Mouse (Mus musculus) ES-Bruce4 (cell line): ENCODE measurements at regions not wholly inside any gene's neighbourhood (a gene's known extent, or its start where the extent isn't known, plus 50 kb on each side); places are given as distances from the start of the nearest gene placed in this dataset.

ENCODE experiments used
- H3K27ac ChIP-seq: 2 replicates; pipeline ENCODE4 v1.5.1; 2012; ENCODE audit warnings: low read length, inconsistent platforms; ENCODE audit not compliant: insufficient read depth
- H3K27me3 ChIP-seq: 2 replicates; pipeline ENCODE4 v1.6.1; 2012; ENCODE audit warnings: mild to moderate bottlenecking, low read length, inconsistent platforms; ENCODE audit not compliant: control insufficient read depth, poor library complexity, insufficient read depth, severe bottlenecking
- H3K36me3 ChIP-seq: 2 replicates; pipeline ENCODE4 v1.6.1; 2012; ENCODE audit warnings: inconsistent platforms, mild to moderate bottlenecking, low read length, moderate library complexity; ENCODE audit not compliant: control insufficient read depth, poor library complexity, insufficient read depth, severe bottlenecking
- H3K4me1 ChIP-seq: one replicate; pipeline ENCODE4 v1.8.1; 2011; ENCODE audit warnings: low read length; ENCODE audit not compliant: control insufficient read depth, insufficient read depth
- H3K4me3 ChIP-seq: 2 replicates; pipeline ENCODE4 v1.5.1; 2011; ENCODE audit warnings: low read depth, mild to moderate bottlenecking, low read length
- H3K9ac ChIP-seq: 2 replicates; pipeline ENCODE4 v1.6.1; 2012; ENCODE audit warnings: low read depth, mild to moderate bottlenecking, inconsistent platforms; ENCODE audit not compliant: poor library complexity, severe bottlenecking
- H3K9me3 ChIP-seq: replicated peaks from 2 replicates; pipeline ENCODE4 v1.6.1; 2012; ENCODE audit warnings: mild to moderate bottlenecking, low read length, inconsistent platforms; ENCODE audit not compliant: control insufficient read depth, poor library complexity, insufficient read depth, severe bottlenecking
- CTCF ChIP-seq: IDR thresholded peaks from one replicate; pipeline ENCODE4 v1.8.1; 2011; ENCODE audit warnings: low read depth, low read length
- EP300 ChIP-seq: IDR thresholded peaks from 2 replicates; pipeline ENCODE4 v1.6.1; 2011; ENCODE audit warnings: low read depth, low read length; ENCODE audit not compliant: insufficient read depth
- POLR2A ChIP-seq: IDR thresholded peaks from one replicate; pipeline ENCODE4 v1.8.1; 2011; ENCODE audit warnings: low read length; ENCODE audit not compliant: insufficient read depth

DNA sequence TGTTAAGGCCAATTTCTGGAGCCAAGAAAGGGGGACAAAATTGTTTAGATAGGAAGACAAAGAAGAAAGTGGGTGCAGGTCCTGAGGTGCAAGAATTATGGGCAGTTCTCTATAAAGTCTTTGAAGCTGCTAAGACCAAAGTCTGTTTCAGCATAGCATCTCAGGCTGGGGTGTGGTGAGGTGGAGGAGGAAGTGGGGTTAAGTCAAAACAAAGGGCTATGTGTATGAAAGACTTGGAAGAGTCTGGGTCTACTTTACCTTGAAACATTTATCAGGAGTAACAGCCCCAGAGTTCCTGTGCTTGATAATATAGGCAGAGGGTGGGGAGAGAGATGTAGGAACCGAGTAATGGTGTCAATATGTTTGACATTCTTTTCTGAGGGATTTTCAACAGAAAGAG is 125.4 kb upstream of the Tex13c2 start:
- H3K27ac ChIP-seq, result no peak overlapping the region
- no peak overlapping the region for H3K9ac ChIP-seq
- TF ChIP-seq EP300, result no peak
- no peak for TF ChIP-seq CTCF
- TF ChIP-seq POLR2A, result no peak
- no peak overlapping the region for H3K4me3 ChIP-seq
- no peaks in the 10 kb centered on the region for H3K9me3 ChIP-seq
- H3K27me3 ChIP-seq, result no peaks in the 10 kb centered on the region
- peaks cover 3% of the 10 kb centered on the region for H3K4me1 ChIP-seq
- no peaks in the 10 kb centered on the region for H3K36me3 ChIP-seq

DNA sequence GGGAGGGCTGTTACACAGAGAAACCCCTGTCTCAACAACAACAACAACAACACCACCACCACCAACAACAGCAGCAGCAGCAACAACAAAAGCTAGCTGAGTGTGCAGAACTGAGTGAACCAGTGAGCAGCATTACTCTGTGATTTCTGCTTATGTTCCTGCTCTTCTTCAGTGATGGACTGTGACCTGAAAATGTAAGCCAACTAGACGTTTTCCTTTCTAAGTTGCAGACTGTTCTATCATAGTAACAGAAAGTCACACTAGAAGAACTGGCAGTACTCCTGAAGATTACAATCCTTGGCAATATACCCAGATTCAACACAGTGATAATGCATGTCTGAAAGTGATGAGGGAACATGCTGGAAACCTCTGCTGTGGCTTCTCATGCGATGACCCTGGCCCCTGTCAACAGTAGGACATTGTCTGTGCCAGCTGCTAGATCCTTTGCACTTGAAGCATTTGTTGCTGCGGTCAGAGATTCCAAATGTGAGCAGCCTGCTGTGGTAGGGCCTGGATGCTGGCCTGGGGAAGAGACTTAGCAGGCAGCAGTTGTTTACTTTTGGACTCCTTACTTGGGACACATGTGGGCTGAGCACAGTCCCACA is 115.6 kb upstream of the Tex13c2 start:
- no peak overlapping the region for H3K4me3 ChIP-seq
- no peaks in the 10 kb centered on the region for H3K36me3 ChIP-seq
- no peaks in the 10 kb centered on the region for H3K4me1 ChIP-seq
- H3K27ac ChIP-seq, result no peak overlapping the region
- TF ChIP-seq EP300 (no peak), CTCF (no peak), POLR2A (no peak)
- no peaks in the 10 kb centered on the region for H3K9me3 ChIP-seq
- H3K27me3 ChIP-seq, result no peaks in the 10 kb centered on the region
- H3K9ac ChIP-seq, result no peak overlapping the region

GRCm38 (mm10) chrX:42393836-42394556 is 95.5 kb upstream of the Tex13c2 start:
- TF ChIP-seq POLR2A (no peak), CTCF (no peak), EP300 (no peak)
- no peak overlapping the region for H3K4me3 ChIP-seq
- H3K27ac ChIP-seq, result no peak overlapping the region
- H3K36me3 ChIP-seq, result no peaks in the 10 kb centered on the region
- H3K27me3 ChIP-seq, result no peaks in the 10 kb centered on the region
- H3K9ac ChIP-seq, result no peak overlapping the region
- no peaks in the 10 kb centered on the region for H3K9me3 ChIP-seq
- H3K4me1 ChIP-seq, result no peaks in the 10 kb centered on the region

DNA sequence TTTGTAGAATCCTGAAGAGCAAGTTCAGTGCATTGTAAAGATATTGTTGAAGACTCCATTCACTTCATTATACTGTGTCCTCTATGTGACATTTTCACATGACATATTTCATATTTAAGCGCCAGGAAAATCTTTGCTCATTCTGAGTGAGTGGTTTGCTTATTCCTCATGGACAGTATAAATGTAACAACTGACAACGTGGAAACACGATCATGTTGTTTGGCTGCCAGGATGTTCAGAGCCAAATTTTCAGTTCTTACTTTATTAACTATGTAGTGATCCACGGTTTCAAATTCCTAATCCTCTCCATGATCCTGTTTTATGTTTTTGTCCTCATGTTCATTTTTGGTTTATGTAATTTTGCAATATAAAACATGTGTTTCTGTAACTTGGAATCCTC is 93.0 kb upstream of the Tex13c2 start:
- H3K27me3 ChIP-seq, result no peaks in the 10 kb centered on the region
- H3K27ac ChIP-seq, result no peak overlapping the region
- TF ChIP-seq POLR2A, result no peak
- no peak for TF ChIP-seq EP300
- no peak for TF ChIP-seq CTCF
- H3K9me3 ChIP-seq, result no peaks in the 10 kb centered on the region
- H3K4me3 ChIP-seq, result no peak overlapping the region
- no peaks in the 10 kb centered on the region for H3K4me1 ChIP-seq
- H3K36me3 ChIP-seq, result no peaks in the 10 kb centered on the region
- no peak overlapping the region for H3K9ac ChIP-seq

GRCm38 (mm10) chrX:42398836-42399235 is 90.7 kb upstream of the Tex13c2 start:
- no peaks in the 10 kb centered on the region for H3K27me3 ChIP-seq

DNA sequence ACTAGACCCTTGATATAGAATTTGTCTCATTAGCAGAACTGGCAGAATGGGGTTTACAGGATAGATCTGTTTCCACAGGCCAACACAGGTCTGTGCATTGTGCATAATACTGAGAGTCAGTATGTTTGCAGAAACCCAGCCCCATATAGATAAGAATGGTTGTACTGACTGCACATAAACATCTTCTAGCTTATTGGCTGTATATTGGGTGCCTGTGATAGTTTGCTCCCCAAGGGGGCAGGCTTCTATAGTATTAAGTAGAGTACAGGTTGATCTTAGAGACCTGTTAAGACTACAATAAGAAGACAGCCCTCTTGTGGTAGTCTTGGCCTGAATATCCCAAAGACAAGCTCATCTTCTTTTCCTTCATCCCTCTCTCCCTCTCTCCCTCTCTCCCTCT is 90.1 kb upstream of the Tex13c2 start:
- no peaks in the 10 kb centered on the region for H3K4me1 ChIP-seq
- H3K9ac ChIP-seq, result no peak overlapping the region
- no peaks in the 10 kb centered on the region for H3K9me3 ChIP-seq
- H3K27ac ChIP-seq, result no peak overlapping the region
- H3K36me3 ChIP-seq, result no peaks in the 10 kb centered on the region
- H3K27me3 ChIP-seq, result no peaks in the 10 kb centered on the region
- TF ChIP-seq EP300 (no peak), CTCF (no peak), POLR2A (no peak)
- no peak overlapping the region for H3K4me3 ChIP-seq

More at GRCm38 (mm10) chrX:42398836-42399235, 90.7 kb upstream of the Tex13c2 start:
- H3K27ac ChIP-seq, result no peak overlapping the region
- H3K36me3 ChIP-seq, result no peaks in the 10 kb centered on the region
- H3K9ac ChIP-seq, result no peak overlapping the region
- H3K9me3 ChIP-seq, result no peaks in the 10 kb centered on the region
- TF ChIP-seq POLR2A (no peak), CTCF (no peak), EP300 (no peak)
- H3K4me3 ChIP-seq, result no peak overlapping the region
- H3K4me1 ChIP-seq, result no peaks in the 10 kb centered on the region
